ENCODE assay signal across 1 mouse cellular context in the genomic region with DNA sequence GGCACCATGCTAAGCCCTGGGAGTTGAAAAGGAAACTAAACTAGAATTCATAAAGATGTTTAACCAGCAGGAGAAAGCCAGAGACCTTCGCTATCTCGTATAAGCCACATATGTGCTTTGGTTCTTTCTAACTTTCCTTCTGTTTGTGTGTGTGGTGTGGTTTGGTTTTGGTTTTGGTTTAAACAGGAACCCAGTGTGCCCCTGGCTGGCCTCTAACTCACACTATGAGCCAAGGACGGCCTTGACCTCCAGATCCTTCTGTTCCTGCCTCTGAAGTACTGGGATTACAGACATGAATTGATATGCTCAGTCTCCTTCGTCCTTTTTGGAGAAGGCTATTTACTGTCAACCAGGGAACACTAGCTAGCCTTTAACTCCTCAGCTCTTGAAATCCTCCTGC.
TF ChIP-seq lines count a peak whose summit lies in the region.

No protein-coding gene starts in this region.

TF ChIP-seq in CH12.LX, 34 proteins besides CTCF, POLR2A, EP300 and RAD21 (continued from another document):
- TF ChIP-seq UBTF (IDR thresholded peaks at IDR 0.05; ENCODE audit: low read depth, low read length) (no peak), BHLHE40 (IDR thresholded peaks at IDR 0.05; ENCODE audit: low read depth, low read length) (peak; percentile 19; the same call in 1 of the 2 replicates), USF1 (IDR thresholded peaks at IDR 0.05; ENCODE audit: low read depth, low read length) (no peak), HCFC1 (IDR thresholded peaks at IDR 0.05; ENCODE audit: low read depth, low read length) (no peak)
